Mouse (Mus musculus): ENCODE measurements around the gene Fbxl13.

DNA sequence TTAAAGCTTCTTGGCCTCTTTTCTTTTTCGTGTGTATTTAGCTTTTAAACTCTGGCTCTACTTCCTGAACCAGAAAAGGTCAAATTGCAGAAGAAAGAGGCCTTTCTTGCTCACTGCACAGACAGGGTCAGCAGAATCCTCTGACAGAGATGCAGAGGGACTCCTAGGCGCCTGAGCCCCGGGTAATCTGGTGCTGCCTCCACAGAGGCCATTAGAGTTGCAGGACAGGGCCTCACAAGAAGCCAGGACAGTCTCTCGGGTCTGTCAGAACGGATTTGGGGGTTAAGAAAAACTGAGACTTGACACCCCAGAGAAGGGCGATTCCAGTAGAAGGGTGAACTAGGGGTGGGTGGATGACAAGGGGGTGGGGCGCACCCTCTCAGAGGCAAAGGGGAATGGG, 178.0 kb downstream of the Fbxl13 start:
- TF ChIP-seq CTCF (IDR thresholded peaks at IDR 0.05; ENCODE audit: low read depth) (no peak), EP300 (IDR thresholded peaks at IDR 0.05; ENCODE audit: low read depth) (no peak)

Data from liver, embryonic 14.5 days (tissue).